In genomic region chr6:39545474-39545873, GRCm38 (mm10) we compare ENCODE assay signal across 18 mouse cellular contexts. TPM values are rescaled to one million over a fixed set of nuclear protein-coding genes. Genes with fewer than 3 reads are reported as not detected.
A peak's percentile ranks its signal among the peaks of the same experiment; 100 is the strongest.
DNase-seq lines count a peak whose midpoint lies in the region; ATAC-seq and TF ChIP-seq lines count a peak whose summit lies in the region.
"Had no signal": no experiment of that assay in that cellular context is flagged by ENCODE, and none has a peak within 500 bp of the region (broad histone marks: within the 10 kb centered on the region; RNA-seq: fewer than 3 reads in every experiment).

No protein-coding gene starts in this region.

- H3K9ac ChIP-seq in kidney, embryonic 15.5 days, result no peak overlapping the region
- H3K9ac ChIP-seq in midbrain, postnatal 0 days (replicated peaks; ENCODE audit: low read length, poor library complexity, severe bottlenecking), result no peak overlapping the region
- H3K9ac ChIP-seq in midbrain, embryonic 11.5 days (ENCODE audit: low read length), result no peak overlapping the region

- H3K27ac ChIP-seq in heart, embryonic 10.5 days, result 0 out of 2 replicates have a peak overlapping the region, but pooled peaks have one; percentile 16
- H3K27ac ChIP-seq in kidney, embryonic 15.5 days, result peak overlapping the region; percentile 87
- H3K27ac ChIP-seq in midbrain, postnatal 0 days (ENCODE audit: low read depth, low read length), result 0 out of 2 replicates have a peak overlapping the region, but pooled peaks have one; percentile 12
- no peak overlapping the region for H3K27ac ChIP-seq in midbrain, embryonic 11.5 days (ENCODE audit: low read depth, low read length)

- no peak for TF ChIP-seq CTCF in midbrain, postnatal 0 days (IDR thresholded peaks at IDR 0.05)

- no peak for ATAC-seq in kidney, embryonic 15.5 days (replicated peaks; ENCODE audit: low FRiP score)
- no peak for ATAC-seq in midbrain, postnatal 0 days (ENCODE audit: low FRiP score)
- ATAC-seq in midbrain, embryonic 11.5 days (ENCODE audit: low FRiP score), result no peak

- no peak for DNase-seq in heart, embryonic 10.5 days (ENCODE audit: low spot score)
- no peak for DNase-seq in heart, postnatal 10 days
- DNase-seq in kidney, adult 18-20 months, result no peak
- DNase-seq in midbrain, postnatal 0 days (ENCODE audit: low spot score), result no peak
- no peak for DNase-seq in midbrain, embryonic 11.5 days (ENCODE audit: low spot score, missing footprints)
- DNase-seq in thymus, postnatal 14 days, result no peak
- DNase-seq: adrenal gland, postnatal 10 days; B cell, adult 2 months; cerebellum, adult 18-20 months; gastrocnemius, postnatal 14 days; kidney, adult 2 months; liver; lung, adult 18-20 months; lung, postnatal 36 days; thymus, adult 18-20 months had no signal

- 86% methylated on average over 7 of the region's 7 CpGs for WGBS in heart, embryonic 10.5 days
- WGBS in kidney, embryonic 15.5 days, result 78% methylated on average over 7 of the region's 7 CpGs
- WGBS in midbrain, postnatal 0 days, result 89% methylated on average over 7 of the region's 7 CpGs
- WGBS in midbrain, embryonic 11.5 days, result 89% methylated on average over 7 of the region's 7 CpGs

- peaks cover 46% of the 10 kb centered on the region for H3K4me1 ChIP-seq in heart, embryonic 10.5 days
- peaks cover 67% of the 10 kb centered on the region for H3K4me1 ChIP-seq in kidney, embryonic 15.5 days
- peaks cover 6% of the 10 kb centered on the region for H3K4me1 ChIP-seq in midbrain, postnatal 0 days (ENCODE audit: insufficient read depth, low read length)
- peaks cover 45% of the 10 kb centered on the region for H3K4me1 ChIP-seq in midbrain, embryonic 11.5 days (ENCODE audit: control insufficient read depth, insufficient read depth, low read length)

- H3K9me3 ChIP-seq in heart, embryonic 10.5 days, result no peaks in the 10 kb centered on the region
- H3K9me3 ChIP-seq in kidney, embryonic 15.5 days (replicated peaks), result no peaks in the 10 kb centered on the region
- no peaks in the 10 kb centered on the region for H3K9me3 ChIP-seq in midbrain, postnatal 0 days (ENCODE audit: low read length)
- H3K9me3 ChIP-seq in midbrain, embryonic 11.5 days (ENCODE audit: control insufficient read depth, low read length), result no peaks in the 10 kb centered on the region

- H3K36me3 ChIP-seq in heart, embryonic 10.5 days, result peaks cover 18% of the 10 kb centered on the region; the same call in 1 of the 2 replicates
- no peaks in the 10 kb centered on the region for H3K36me3 ChIP-seq in kidney, embryonic 15.5 days
- no peaks in the 10 kb centered on the region for H3K36me3 ChIP-seq in midbrain, postnatal 0 days (ENCODE audit: insufficient read depth, low read length)
- H3K36me3 ChIP-seq in midbrain, embryonic 11.5 days (ENCODE audit: control insufficient read depth, insufficient read depth, low read length), result no peaks in the 10 kb centered on the region

- H3K4me3 ChIP-seq in heart, embryonic 10.5 days, result no peak overlapping the region
- H3K4me3 ChIP-seq in kidney, embryonic 15.5 days (replicated peaks), result no peak overlapping the region
- H3K4me3 ChIP-seq in midbrain, postnatal 0 days (ENCODE audit: low read depth, low read length), result no peak overlapping the region
- H3K4me3 ChIP-seq in midbrain, embryonic 11.5 days (ENCODE audit: low read depth, low read length), result no peak overlapping the region

- intact Hi-C loops in heart, postnatal 10 days (cut with DNase I), result no loop called here

- no peaks in the 10 kb centered on the region for H3K27me3 ChIP-seq in heart, embryonic 10.5 days (ENCODE audit: insufficient read depth, poor library complexity, severe bottlenecking)
- H3K27me3 ChIP-seq in kidney, embryonic 15.5 days, result no peaks in the 10 kb centered on the region
- H3K27me3 ChIP-seq in midbrain, postnatal 0 days (ENCODE audit: insufficient read depth, low read length), result no peaks in the 10 kb centered on the region
- no peaks in the 10 kb centered on the region for H3K27me3 ChIP-seq in midbrain, embryonic 11.5 days (ENCODE audit: control insufficient read depth, insufficient read depth, low read length)

- no peak overlapping the region for H3K4me2 ChIP-seq in kidney, embryonic 15.5 days
- H3K4me2 ChIP-seq in midbrain, postnatal 0 days (ENCODE audit: low read depth, low read length, poor library complexity, severe bottlenecking), result no peak overlapping the region
- no peak overlapping the region for H3K4me2 ChIP-seq in midbrain, embryonic 11.5 days

RNA-seq across cellular contexts. Expression of gene Dennd2a, which starts 12.2 kb away (rescaled TPM):
- 22.8 and 29.6 TPM in 2 replicates for polyA plus RNA-seq in heart, embryonic 10.5 days (2016; fragmentation: Nextera tagmentation; extraction: Ambion mirVana)
- total RNA-seq in heart, postnatal 10 days (2021), result 10 to 100 TPM; 22.9 to 23.7 TPM
- polyA plus RNA-seq in kidney, embryonic 15.5 days (2015; fragmentation: Nextera tagmentation; extraction: Ambion mirVana), result 23.5 and 24.0 TPM in 2 replicates
- total RNA-seq in midbrain, postnatal 0 days (2014; rRNA removed), result 15.9 and 22.4 TPM in 2 replicates
- polyA plus RNA-seq in midbrain, postnatal 0 days (2015; fragmentation: Nextera tagmentation; extraction: Ambion mirVana), result 7.8 and 9.8 TPM in 2 replicates
- polyA plus RNA-seq in midbrain, embryonic 11.5 days (2014; fragmentation: Nextera tagmentation; extraction: Ambion mirVana), result 44.9 and 49.3 TPM in 2 replicates

RNA-seq across cellular contexts. Expression of gene Adck2, which starts 28.2 kb away (rescaled TPM):
- polyA plus RNA-seq in heart, embryonic 10.5 days (2016; fragmentation: Nextera tagmentation; extraction: Ambion mirVana), result 16.5 and 16.8 TPM in 2 replicates
- 10 to 100 TPM; 19.2 to 19.4 TPM for total RNA-seq in heart, postnatal 10 days (2021)
- polyA plus RNA-seq in kidney, embryonic 15.5 days (2015; fragmentation: Nextera tagmentation; extraction: Ambion mirVana), result 27.4 TPM in 2 replicates
- total RNA-seq in midbrain, postnatal 0 days (2014; rRNA removed), result 16.9 and 31.0 TPM in 2 replicates
- polyA plus RNA-seq in midbrain, postnatal 0 days (2015; fragmentation: Nextera tagmentation; extraction: Ambion mirVana), result 44.9 and 45.9 TPM in 2 replicates
- 25.5 and 28.4 TPM in 2 replicates for polyA plus RNA-seq in midbrain, embryonic 11.5 days (2014; fragmentation: Nextera tagmentation; extraction: Ambion mirVana)

RNA-seq across cellular contexts. Expression of gene Gm42420, which starts 40.1 kb away (rescaled TPM):
- 1.5 TPM in 1 of 2 replicates, not detected in the other for polyA plus RNA-seq in heart, embryonic 10.5 days (2016; fragmentation: Nextera tagmentation; extraction: Ambion mirVana)
- total RNA-seq in heart, postnatal 10 days (2021), result 1 to 10 TPM in 1 of 2 experiments, not detected in 1; 1.6 TPM
- 2.2 TPM in 1 of 2 replicates, not detected in the other for polyA plus RNA-seq in kidney, embryonic 15.5 days (2015; fragmentation: Nextera tagmentation; extraction: Ambion mirVana)
- not detected in 2 replicates for total RNA-seq in midbrain, postnatal 0 days (2014; rRNA removed)
- polyA plus RNA-seq in midbrain, postnatal 0 days (2015; fragmentation: Nextera tagmentation; extraction: Ambion mirVana), result 1.5 and 1.8 TPM in 2 replicates
- 0.51 and 1.1 TPM in 2 replicates for polyA plus RNA-seq in midbrain, embryonic 11.5 days (2014; fragmentation: Nextera tagmentation; extraction: Ambion mirVana)
- total RNA-seq: gastrocnemius, postnatal 14 days; heart, adult 8-10 months had no signal
- polyA plus RNA-seq: embryonic facial prominence, embryonic 11.5 days had no signal

RNA-seq across cellular contexts. Expression of gene Ndufb2, which starts 46.9 kb away (rescaled TPM):
- polyA plus RNA-seq in heart, embryonic 10.5 days (2016; fragmentation: Nextera tagmentation; extraction: Ambion mirVana), result 404 and 515 TPM in 2 replicates
- total RNA-seq in heart, postnatal 10 days (2021), result 100 to 1,000 TPM; 533 to 539 TPM
- polyA plus RNA-seq in kidney, embryonic 15.5 days (2015; fragmentation: Nextera tagmentation; extraction: Ambion mirVana), result 347 and 379 TPM in 2 replicates
- 234 and 290 TPM in 2 replicates for total RNA-seq in midbrain, postnatal 0 days (2014; rRNA removed)
- polyA plus RNA-seq in midbrain, postnatal 0 days (2015; fragmentation: Nextera tagmentation; extraction: Ambion mirVana), result 589 and 646 TPM in 2 replicates
- 234 and 271 TPM in 2 replicates for polyA plus RNA-seq in midbrain, embryonic 11.5 days (2014; fragmentation: Nextera tagmentation; extraction: Ambion mirVana)
